ENCODE assay signal across 26 mouse cellular contexts in genomic region chr17:15731706-15732105, GRCm38 (mm10). TPM values are rescaled to one million over a fixed set of nuclear protein-coding genes. Genes with fewer than 3 reads are reported as not detected.
DNase-seq lines count a peak whose midpoint lies in the region; ATAC-seq lines count a peak whose summit lies in the region.
"Had no signal": no experiment of that assay in that cellular context is flagged by ENCODE, and none has a peak within 500 bp of the region (broad histone marks: within the 10 kb centered on the region; RNA-seq: fewer than 3 reads in every experiment).

No protein-coding gene starts in this region.

- H3K27me3 ChIP-seq in forebrain, embryonic 14.5 days (replicated peaks; ENCODE audit: control insufficient read depth, insufficient read depth, low read length) = no peaks in the 10 kb centered on the region
- H3K27me3 ChIP-seq in forebrain, embryonic 11.5 days (ENCODE audit: control insufficient read depth, insufficient read depth, low read length) = no peaks in the 10 kb centered on the region
- H3K27me3 ChIP-seq in neural tube, embryonic 12.5 days (replicated peaks) = no peaks in the 10 kb centered on the region
- no peaks in the 10 kb centered on the region for H3K27me3 ChIP-seq in liver, embryonic 12.5 days (replicated peaks)
- H3K27me3 ChIP-seq: embryonic facial prominence, embryonic 13.5 days; forebrain, embryonic 13.5 days; heart, embryonic 12.5 days; heart, embryonic 15.5 days; hindbrain, embryonic 12.5 days; hindbrain, embryonic 15.5 days had no signal

- no peak overlapping the region for H3K27ac ChIP-seq in forebrain, embryonic 14.5 days (ENCODE audit: low read depth, low read length)
- H3K27ac ChIP-seq in forebrain, embryonic 11.5 days (ENCODE audit: low read depth, low read length) = no peak overlapping the region
- no peak overlapping the region for H3K27ac ChIP-seq in neural tube, embryonic 12.5 days
- no peak overlapping the region for H3K27ac ChIP-seq in liver, embryonic 12.5 days
- H3K27ac ChIP-seq: embryonic facial prominence, embryonic 10.5 days; embryonic facial prominence, embryonic 13.5 days; forebrain, embryonic 13.5 days; heart, embryonic 15.5 days; hindbrain, embryonic 12.5 days; hindbrain, embryonic 15.5 days had no signal

- H3K4me1 ChIP-seq in forebrain, embryonic 14.5 days (ENCODE audit: control insufficient read depth, insufficient read depth, low read length) = no peaks in the 10 kb centered on the region
- no peaks in the 10 kb centered on the region for H3K4me1 ChIP-seq in forebrain, embryonic 11.5 days (replicated peaks; ENCODE audit: control insufficient read depth, insufficient read depth, low read length)
- no peaks in the 10 kb centered on the region for H3K4me1 ChIP-seq in neural tube, embryonic 12.5 days
- H3K4me1 ChIP-seq in liver, embryonic 12.5 days = no peaks in the 10 kb centered on the region
- H3K4me1 ChIP-seq: embryonic facial prominence, embryonic 10.5 days; embryonic facial prominence, embryonic 13.5 days; forebrain, embryonic 13.5 days; heart, embryonic 12.5 days; heart, embryonic 15.5 days; hindbrain, embryonic 12.5 days; hindbrain, embryonic 15.5 days had no signal

- H3K4me2 ChIP-seq in forebrain, embryonic 14.5 days (ENCODE audit: low read length) = no peak overlapping the region
- H3K4me2 ChIP-seq in forebrain, embryonic 11.5 days (ENCODE audit: low read depth, low read length, severe bottlenecking) = no peak overlapping the region
- H3K4me2 ChIP-seq in neural tube, embryonic 12.5 days (replicated peaks) = no peak overlapping the region
- H3K4me2 ChIP-seq in liver, embryonic 12.5 days = no peak overlapping the region
- H3K4me2 ChIP-seq: embryonic facial prominence, embryonic 13.5 days; forebrain, embryonic 13.5 days; heart, embryonic 12.5 days; heart, embryonic 15.5 days; hindbrain, embryonic 12.5 days; hindbrain, embryonic 15.5 days had no signal

- WGBS in forebrain, embryonic 14.5 days = 86% methylated on average over 5 of the region's 5 CpGs
- 94% methylated on average over 5 of the region's 5 CpGs for WGBS in forebrain, embryonic 11.5 days
- 84% methylated on average over 5 of the region's 5 CpGs for WGBS in neural tube, embryonic 12.5 days
- 90% methylated on average over 5 of the region's 5 CpGs for WGBS in liver, embryonic 12.5 days (ENCODE audit: insufficient replicate concordance)

- ATAC-seq in forebrain, embryonic 14.5 days = no peak
- no peak for ATAC-seq in forebrain, embryonic 11.5 days (replicated peaks; ENCODE audit: low FRiP score)
- ATAC-seq in neural tube, embryonic 12.5 days (ENCODE audit: low FRiP score, low read depth) = 0 out of 2 replicates have a peak, but pooled peaks have one; percentile 44
- ATAC-seq in liver, embryonic 12.5 days = no peak
- ATAC-seq: activated CD4-positive, CD25-positive, alpha-beta regulatory T cell, adult 4 months; forebrain, embryonic 13.5 days; intestine, postnatal 0 days had no signal

- H3K9ac ChIP-seq in forebrain, embryonic 14.5 days (ENCODE audit: low read length) = no peak overlapping the region
- no peak overlapping the region for H3K9ac ChIP-seq in forebrain, embryonic 11.5 days (ENCODE audit: low read length)
- H3K9ac ChIP-seq in neural tube, embryonic 12.5 days = no peak overlapping the region
- no peak overlapping the region for H3K9ac ChIP-seq in liver, embryonic 12.5 days
- H3K9ac ChIP-seq: embryonic facial prominence, embryonic 13.5 days; forebrain, embryonic 13.5 days; heart, embryonic 12.5 days; heart, embryonic 15.5 days; hindbrain, embryonic 12.5 days; hindbrain, embryonic 15.5 days had no signal

- no peaks in the 10 kb centered on the region for H3K9me3 ChIP-seq in forebrain, embryonic 14.5 days (replicated peaks; ENCODE audit: control insufficient read depth, low read length)
- H3K9me3 ChIP-seq in forebrain, embryonic 11.5 days (ENCODE audit: control insufficient read depth, low read length) = no peaks in the 10 kb centered on the region
- H3K9me3 ChIP-seq in neural tube, embryonic 12.5 days = no peaks in the 10 kb centered on the region
- H3K9me3 ChIP-seq in liver, embryonic 12.5 days (replicated peaks) = no peaks in the 10 kb centered on the region
- H3K9me3 ChIP-seq: embryonic facial prominence, embryonic 10.5 days; embryonic facial prominence, embryonic 13.5 days; forebrain, embryonic 13.5 days; heart, embryonic 12.5 days; heart, embryonic 15.5 days; hindbrain, embryonic 12.5 days; hindbrain, embryonic 15.5 days had no signal

- no peak overlapping the region for H3K4me3 ChIP-seq in forebrain, embryonic 14.5 days (ENCODE audit: low read depth, low read length)
- H3K4me3 ChIP-seq in forebrain, embryonic 11.5 days (ENCODE audit: low read depth, low read length) = no peak overlapping the region
- H3K4me3 ChIP-seq in neural tube, embryonic 12.5 days = no peak overlapping the region
- H3K4me3 ChIP-seq in liver, embryonic 12.5 days = no peak overlapping the region
- H3K4me3 ChIP-seq: embryonic facial prominence, embryonic 10.5 days; embryonic facial prominence, embryonic 13.5 days; erythroblast, embryonic 14.5 days; forebrain, embryonic 13.5 days; heart, embryonic 12.5 days; heart, embryonic 15.5 days; hindbrain, embryonic 12.5 days; hindbrain, embryonic 15.5 days had no signal

- peaks cover 69% of the 10 kb centered on the region for H3K36me3 ChIP-seq in forebrain, embryonic 14.5 days (ENCODE audit: control insufficient read depth, insufficient read depth, low read length)
- peaks cover 7% of the 10 kb centered on the region for H3K36me3 ChIP-seq in forebrain, embryonic 11.5 days (ENCODE audit: control insufficient read depth, insufficient read depth, low read length)
- H3K36me3 ChIP-seq in neural tube, embryonic 12.5 days = peaks cover 54% of the 10 kb centered on the region
- H3K36me3 ChIP-seq in liver, embryonic 12.5 days = peaks cover 83% of the 10 kb centered on the region

- peak; percentile 4 for DNase-seq in forebrain, embryonic 14.5 days (ENCODE audit: low spot score)
- DNase-seq in forebrain, embryonic 11.5 days (ENCODE audit: low spot score) = no peak
- no peak for DNase-seq in neural tube, embryonic 10.5 days (ENCODE audit: extremely low spot score, low spot score)
- DNase-seq in retina, postnatal 7 days (ENCODE audit: low read depth, low spot score) = peak; percentile 9
- DNase-seq: adrenal gland, postnatal 10 days; adrenal gland, postnatal 36 days; cerebellum, adult 11-12 months; cerebellum, adult 8-10 months; cerebellum, postnatal 10 days; cerebellum, postnatal 36 days; embryo, embryonic 11 days; gastrocnemius, postnatal 14 days; heart, adult 18-20 months; heart, postnatal 14 days had no signal

RNA-seq across cellular contexts. Expression of gene Chd1, which starts 26.9 kb away (rescaled TPM):
- polyA plus RNA-seq in forebrain, embryonic 14.5 days (2014; fragmentation: Nextera tagmentation; extraction: Ambion mirVana) = 17.2 and 21.5 TPM in 2 replicates
- 44.8 and 46.9 TPM in 2 replicates for polyA plus RNA-seq in forebrain, embryonic 11.5 days (2014; fragmentation: Nextera tagmentation; extraction: Ambion mirVana)
- 38.0 and 40.4 TPM in 2 replicates for polyA plus RNA-seq in neural tube, embryonic 12.5 days (2016; fragmentation: Nextera tagmentation; extraction: Ambion mirVana)
- 28.5 and 31.5 TPM in 2 replicates for polyA plus RNA-seq in liver, embryonic 12.5 days (2016; fragmentation: Nextera tagmentation; extraction: Ambion mirVana)

Comparison
In these comparisons a context has a peak if more than half of its experiments do, and no peak if none do; other contexts are left out.
1. DNase-seq: peak in forebrain, embryonic 14.5 days (single experiment) and retina, postnatal 7 days (single experiment); none in forebrain, embryonic 11.5 days (single experiment) and neural tube, embryonic 10.5 days (single experiment).